Mouse (Mus musculus) myocyte (in vitro differentiated cells): Measurements from ENCODE around the gene Cobl.

Experiments used
- MYOG ChIP-seq, 3 experiments: IDR thresholded peaks; one replicate each; pipeline ENCODE4 v1.6.1; 2011; ENCODE audit warnings: control low read depth in 2 of 3, low read depth in 2 of 3, mild to moderate bottlenecking in 2 of 3; ENCODE audit not compliant: insufficient read length in 2 of 3, control insufficient read depth in 1 of 3, insufficient read depth in 1 of 3
- POLR2A ChIP-seq: IDR thresholded peaks from one replicate; pipeline ENCODE4 v1.6.1; 2011; ENCODE audit warnings: low read depth, mild to moderate bottlenecking, control low read depth, moderate library complexity; ENCODE audit not compliant: insufficient read length
- USF1 ChIP-seq: IDR thresholded peaks from one replicate; pipeline ENCODE4 v1.6.1; 2011; ENCODE audit warnings: low read depth, mild to moderate bottlenecking, control low read depth, moderate library complexity

DNA sequence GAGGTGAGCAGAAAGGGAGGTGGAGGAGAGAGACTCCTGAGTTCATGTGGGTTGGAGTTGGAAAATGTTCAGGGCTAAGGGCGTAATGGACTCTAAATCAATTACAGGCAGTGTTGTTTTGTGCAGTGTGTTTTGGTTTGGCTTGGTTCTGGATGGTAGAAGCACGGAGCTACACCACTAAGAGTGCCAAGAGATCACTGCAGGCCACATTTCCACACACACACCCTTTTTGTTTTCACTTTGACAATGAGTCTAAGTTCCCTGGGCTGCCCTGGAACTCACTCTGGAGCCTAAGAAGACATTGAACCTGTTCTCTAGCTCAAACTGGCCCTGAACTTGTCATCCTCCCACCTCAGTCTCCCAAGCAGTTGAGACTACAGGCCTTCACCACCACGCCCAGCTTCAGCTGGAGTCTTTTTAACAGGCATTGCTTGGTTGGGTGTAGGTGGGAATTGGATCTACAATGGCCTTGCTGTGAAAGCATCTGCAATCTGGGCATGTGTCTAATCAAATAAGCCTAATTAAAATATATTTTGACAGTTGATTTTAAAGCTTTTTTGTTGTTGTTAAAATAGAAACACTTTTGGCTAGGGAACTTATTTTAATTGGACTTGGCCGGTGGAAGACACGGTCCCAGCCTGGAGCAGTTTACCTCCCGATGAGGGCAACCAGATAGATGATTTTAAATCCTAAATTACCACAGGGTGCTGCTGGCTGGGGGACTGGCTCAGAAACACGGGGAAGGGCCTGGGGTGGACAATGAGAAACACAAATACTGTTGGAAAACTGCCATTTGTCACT, 4.8 kb downstream of the Cobl start:
- no peak for TF ChIP-seq POLR2A
- no peak for TF ChIP-seq USF1
- no peak for TF ChIP-seq MYOG (IDR thresholded peaks at IDR 0.05; ENCODE audit: control insufficient read depth in 1 of 3, insufficient read depth in 1 of 3, insufficient read length in 2 of 3, low read depth in 2 of 3)
